Mouse (Mus musculus) left cerebral cortex, adult 8-10 months (tissue): ENCODE measurements around the gene Ikzf1. TPM values are rescaled to one million over a fixed set of nuclear protein-coding genes. Genes with fewer than 3 reads are reported as not detected.

ENCODE experiments used
- DNase-seq, 2 experiments: peaks; one replicate each; pipeline ENCODE4 v3.0.0; 2022; ENCODE audit warnings: low spot score in 2 of 2
- total RNA-seq, 4 experiments: library from RNA; stranded (reverse); gene quantifications; 2 replicates each; pipeline ENCODE4 v1.2.4; 2022

Gene Ikzf1
- 1 to 10 TPM; 2.8 to 7.6 (median 6.1) TPM for total RNA-seq

GRCm38 (mm10) chr11:11684930-11685852, at the start of gene Ikzf1:
Ikzf1 (plus strand) TSS chr11:11685003.
- no peak for DNase-seq

DNA sequence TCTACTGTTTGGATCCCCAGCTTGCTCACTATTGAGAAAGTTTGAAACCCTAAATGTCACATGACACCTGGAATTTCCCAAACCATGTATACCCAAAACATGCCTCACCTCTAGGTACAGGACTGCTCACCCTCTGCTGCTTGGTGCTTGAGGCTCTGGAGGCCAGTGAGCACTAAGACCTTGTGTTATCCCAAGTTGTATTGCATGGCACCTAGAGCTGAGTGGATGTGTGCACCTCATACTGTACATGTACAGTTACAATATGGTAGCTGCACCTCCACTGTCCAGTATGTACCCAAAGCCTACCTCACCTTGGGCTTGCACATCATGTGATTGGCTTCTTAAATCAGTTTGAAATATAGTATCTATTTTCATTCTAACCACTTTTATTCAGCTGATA, 40.5 kb upstream of the Ikzf1 start:
- DNase-seq = no peak

- DNase-seq = no peak
These were observed 28.4 kb upstream of the Ikzf1 start for GRCm38 (mm10) chr11:11656388-11656787.

GRCm38 (mm10) chr11:11656995-11657530, 27.7 kb upstream of the Ikzf1 start:
- no peak for DNase-seq

GRCm38 (mm10) chr11:11657634-11658033, 27.2 kb upstream of the Ikzf1 start:
- DNase-seq = no peak

GRCm38 (mm10) chr11:11658834-11659233, 26.0 kb upstream of the Ikzf1 start:
- DNase-seq = no peak

GRCm38 (mm10) chr11:11660651-11661050, 24.2 kb upstream of the Ikzf1 start:
- DNase-seq = no peak

DNA sequence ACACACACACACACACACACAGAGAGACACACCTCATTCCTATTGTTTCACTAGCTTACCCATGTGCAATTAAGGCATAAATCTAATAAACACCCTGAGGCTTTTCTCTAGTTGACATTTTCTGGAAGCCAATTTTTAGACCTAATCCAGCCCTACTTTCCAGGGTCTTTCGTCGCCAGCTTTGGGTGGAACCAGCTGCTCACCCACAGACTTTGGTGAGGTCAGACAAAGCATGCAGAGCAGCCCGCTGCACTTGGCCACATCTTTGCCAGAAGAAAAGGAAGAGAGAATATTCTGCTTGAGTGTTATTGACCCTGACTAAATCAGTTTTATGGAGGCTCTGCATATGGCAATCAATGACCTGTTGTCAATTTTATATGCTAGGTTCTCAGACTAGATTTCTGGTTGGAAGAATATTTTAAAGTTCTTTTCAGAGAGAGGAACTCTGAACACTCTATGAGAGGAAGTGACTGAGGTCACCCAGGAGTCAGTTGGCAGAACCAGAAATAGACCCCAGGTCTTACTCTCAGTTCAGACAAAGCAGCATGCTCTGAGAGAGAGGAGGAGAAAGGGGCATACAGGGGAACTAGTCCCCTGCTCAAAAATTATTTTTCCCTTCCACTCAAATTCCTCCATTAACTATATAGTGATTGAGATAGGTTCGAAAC, 17.4 kb upstream of the Ikzf1 start:
- DNase-seq = no peak

DNA sequence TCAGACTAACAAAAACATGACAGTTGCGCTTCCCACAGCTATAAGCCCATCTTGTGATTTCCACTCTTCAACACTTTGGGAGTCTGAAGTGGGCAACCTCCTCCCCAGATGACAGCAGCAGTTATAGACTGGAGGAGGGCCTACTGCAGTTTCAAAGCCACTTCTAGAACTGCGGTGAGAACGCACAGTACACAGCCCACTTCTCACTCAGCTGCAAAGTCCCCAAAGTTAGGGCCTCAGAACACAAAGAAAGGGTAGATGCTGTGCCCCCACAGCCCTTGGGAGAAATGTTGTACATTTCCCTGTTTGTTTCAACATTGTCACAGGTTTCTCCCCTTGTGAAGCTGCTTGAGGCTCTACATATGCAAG, 16.9 kb upstream of the Ikzf1 start:
- no peak for DNase-seq

DNA sequence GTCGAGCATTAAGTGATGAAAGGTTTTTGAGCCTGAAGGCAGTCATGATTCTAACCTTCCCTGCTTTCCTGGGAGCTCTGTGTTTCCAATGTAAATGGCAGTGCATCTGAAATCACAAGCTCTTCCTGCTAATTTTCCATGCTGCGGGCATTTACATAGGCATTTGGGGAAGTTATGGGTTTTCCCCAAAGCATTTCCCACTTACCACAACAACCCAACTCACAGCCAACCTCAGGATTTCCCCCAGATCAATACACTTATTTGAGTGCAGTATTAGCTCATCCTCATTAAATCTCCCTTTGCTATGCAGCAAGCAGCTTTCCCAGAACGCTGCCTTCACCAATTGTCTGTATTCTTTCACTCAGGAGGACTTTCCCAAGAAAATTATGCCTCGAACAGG, 11.8 kb upstream of the Ikzf1 start:
- DNase-seq = no peak

DNA sequence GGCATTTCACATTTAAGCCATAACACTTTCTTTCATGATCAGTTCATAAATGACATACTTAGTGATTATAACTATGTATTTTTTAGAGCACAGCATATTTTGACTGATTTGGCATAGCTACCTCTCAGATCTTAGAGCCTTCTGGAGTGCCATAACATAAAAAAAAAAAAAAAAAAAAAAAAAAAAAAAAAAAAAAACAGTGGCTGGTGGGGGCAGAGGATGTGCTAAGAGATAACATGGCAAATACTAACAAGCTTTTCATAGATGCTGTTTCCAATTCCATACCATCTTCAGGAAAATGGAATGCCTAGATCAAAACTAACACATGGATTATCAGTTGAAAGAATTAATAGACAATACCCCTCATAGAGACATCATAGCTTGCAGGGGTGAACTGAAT, 9.7 kb upstream of the Ikzf1 start:
- DNase-seq = no peak

GRCm38 (mm10) chr11:11676068-11676741, 8.6 kb upstream of the Ikzf1 start:
- DNase-seq = no peak

GRCm38 (mm10) chr11:11677165-11677564, 7.6 kb upstream of the Ikzf1 start:
- DNase-seq = no peak

GRCm38 (mm10) chr11:11678972-11679371, 5.8 kb upstream of the Ikzf1 start:
- no peak for DNase-seq

DNA sequence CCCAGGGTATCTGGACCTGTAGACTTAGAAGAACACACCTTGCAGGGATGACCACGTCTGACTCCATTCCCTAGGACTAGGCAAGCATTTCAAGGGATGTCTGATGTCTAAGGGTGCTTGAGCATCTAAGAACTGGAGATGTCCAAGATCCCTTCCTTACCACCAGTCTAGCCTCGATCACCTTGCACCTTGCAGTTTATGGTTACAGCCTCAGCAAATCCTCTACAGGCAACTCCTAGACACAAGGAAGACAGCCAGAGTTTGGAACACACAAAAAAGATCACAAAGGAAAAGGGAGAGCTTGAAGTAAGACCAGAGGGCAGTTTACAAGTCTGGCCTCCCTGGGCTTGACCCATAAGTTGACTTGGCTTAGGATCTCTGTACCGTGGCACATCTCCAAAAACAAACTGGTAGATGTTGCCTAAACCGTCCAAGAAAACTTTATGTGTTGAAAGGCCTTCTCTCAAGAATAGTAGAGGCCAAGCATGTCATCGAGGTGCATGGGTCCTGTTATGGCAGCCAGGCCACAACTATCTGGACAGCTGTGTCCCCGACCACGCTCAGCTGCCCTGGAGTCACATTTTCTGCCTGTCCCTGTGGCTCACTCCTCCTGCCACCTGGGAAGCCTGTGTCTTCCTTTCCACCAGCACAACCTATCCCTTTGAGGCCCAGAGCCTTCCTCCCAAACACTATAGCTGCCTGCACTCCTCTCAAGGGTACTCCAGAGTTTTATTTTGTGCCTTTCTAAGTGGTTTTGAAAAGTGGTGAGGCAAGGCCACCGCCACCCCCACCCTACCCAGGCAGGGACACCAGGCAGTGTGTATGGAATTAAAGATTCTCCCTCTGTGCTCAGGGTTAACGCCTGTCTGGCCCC, 510 bp upstream of the Ikzf1 start:
- DNase-seq = no peak

DNA sequence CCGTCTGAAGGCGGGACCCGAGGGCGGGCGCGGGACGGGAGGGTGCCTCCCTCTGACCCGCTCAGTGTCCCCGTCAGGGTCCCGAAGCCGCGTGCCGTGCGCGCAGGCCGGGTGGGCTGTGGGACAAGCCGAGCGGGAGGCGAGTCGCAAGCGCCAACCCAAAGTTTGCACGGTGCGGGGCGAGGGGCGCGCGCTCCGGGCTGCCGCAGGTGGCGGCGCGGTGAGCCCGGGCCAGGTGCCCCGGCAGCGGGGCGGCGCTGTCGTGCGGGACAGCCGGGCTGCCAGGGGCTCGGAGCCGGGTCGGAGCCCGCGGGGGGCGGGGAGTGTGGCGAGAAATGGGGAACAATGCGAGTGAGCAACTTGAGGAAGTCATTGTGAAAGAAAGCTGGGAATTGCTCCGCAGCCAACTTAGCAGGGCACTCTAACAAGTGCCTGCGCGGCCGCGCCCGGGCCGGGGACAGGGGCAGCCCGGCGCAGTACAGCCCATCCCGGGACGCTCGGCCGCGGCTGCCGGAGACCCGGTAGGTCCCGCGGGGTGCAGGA, 1.1 kb downstream of the Ikzf1 start:
- no peak for DNase-seq

DNA sequence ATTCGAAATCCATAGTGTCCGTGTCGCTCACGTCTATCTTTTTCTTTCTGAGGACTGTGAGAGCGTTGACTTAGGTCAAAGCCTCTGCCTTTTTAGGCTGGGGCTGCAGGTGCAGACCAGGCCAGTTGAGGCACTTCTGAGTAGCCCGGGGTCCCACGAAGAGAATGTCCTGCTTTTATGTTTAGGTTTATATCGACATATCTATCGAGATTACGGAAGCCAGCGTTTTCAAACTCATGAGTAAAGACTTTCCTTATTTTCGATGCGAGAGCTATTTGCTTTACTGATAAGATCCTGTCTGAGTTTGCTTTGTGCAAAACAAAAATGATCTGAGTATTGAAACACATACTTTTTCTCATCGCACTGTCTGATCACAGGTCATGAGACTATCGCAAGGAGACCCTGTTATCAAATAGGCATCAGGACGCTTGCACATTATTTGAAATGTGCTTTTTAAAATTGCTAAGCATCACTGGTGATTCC, 1.8 kb downstream of the Ikzf1 start:
- no peak for DNase-seq

DNA sequence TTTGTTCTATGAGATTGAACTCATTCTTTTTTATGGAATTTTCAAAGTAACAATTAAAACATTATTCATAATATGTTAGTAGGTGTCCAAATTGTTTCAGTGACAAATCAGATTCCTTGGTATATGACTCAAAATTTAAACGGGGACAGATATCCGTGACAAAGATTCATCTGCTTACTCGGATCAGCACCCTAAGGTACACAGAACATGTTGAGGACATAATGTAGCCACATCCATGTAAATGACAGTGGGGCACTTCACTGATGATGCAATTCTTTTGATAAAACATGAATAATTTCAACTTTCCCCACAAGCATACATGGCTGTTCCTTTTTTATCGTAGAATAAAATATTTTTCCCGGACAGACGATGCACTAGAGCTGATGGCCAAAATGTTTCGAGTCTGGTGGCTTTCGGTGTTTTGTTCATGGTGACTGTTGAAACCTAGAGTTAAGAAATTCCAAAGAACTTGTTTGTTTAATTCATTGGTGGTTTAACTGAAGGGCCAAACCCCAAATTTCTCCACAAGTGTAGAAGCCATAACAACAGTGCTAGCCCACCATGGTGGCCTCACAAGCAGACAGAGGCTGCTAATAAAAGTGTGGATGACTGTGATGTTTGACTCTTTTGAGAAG, 2.9 kb downstream of the Ikzf1 start:
- no peak for DNase-seq

- DNase-seq = no peak
These were observed 4.0 kb downstream of the Ikzf1 start for GRCm38 (mm10) chr11:11688766-11689330.

- no peak for DNase-seq
These were observed 4.9 kb downstream of the Ikzf1 start for GRCm38 (mm10) chr11:11689701-11690058.
